Mouse (Mus musculus) adipocyte (in vitro differentiated cells): ENCODE measurements around the gene Fhl2.
"Not testable (repeated sequence)": the region's sequence is repeated elsewhere in the genome, so short reads cannot be mapped to it uniquely, and the experiment has no call there.

Source experiments
- DNase-seq: peaks from one replicate; pipeline ENCODE4 v3.0.0-alpha.2; 2016; ENCODE audit warnings: low spot score

Fhl2 gene

GRCm38 (mm10) chr1:43150225-43150624 lies 46.6 kb downstream of the Fhl2 start:
- DNase-seq: no peak

- DNase-seq: no peak
Observed at GRCm38 (mm10) chr1:43147474-43147873, 49.3 kb downstream of the Fhl2 start.

DNA sequence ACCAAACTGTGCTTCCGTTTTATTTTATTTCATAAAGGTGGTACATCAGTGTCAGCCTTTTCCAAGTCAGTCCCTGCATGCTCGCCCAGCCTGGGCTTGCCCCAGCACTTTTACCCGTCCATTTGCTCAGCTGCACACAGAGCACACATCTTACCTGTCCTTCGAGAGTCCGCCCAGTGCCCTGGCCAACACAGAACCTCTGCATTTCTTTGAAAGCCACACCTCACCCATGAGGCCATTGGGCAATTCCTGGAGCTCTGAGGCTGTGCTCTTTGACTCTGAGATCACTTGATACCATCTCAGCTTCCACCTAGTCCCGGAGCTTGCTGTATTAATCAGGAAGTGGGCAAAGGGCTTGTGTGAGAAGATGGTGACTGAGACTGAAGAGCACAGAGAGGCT lies 51.4 kb downstream of the Fhl2 start:
- no peak for DNase-seq

- no peak for DNase-seq
Observed at GRCm38 (mm10) chr1:43144338-43144906, 52.4 kb downstream of the Fhl2 start.

GRCm38 (mm10) chr1:43143791-43144190 lies 53.0 kb downstream of the Fhl2 start:
- no peak for DNase-seq

DNA sequence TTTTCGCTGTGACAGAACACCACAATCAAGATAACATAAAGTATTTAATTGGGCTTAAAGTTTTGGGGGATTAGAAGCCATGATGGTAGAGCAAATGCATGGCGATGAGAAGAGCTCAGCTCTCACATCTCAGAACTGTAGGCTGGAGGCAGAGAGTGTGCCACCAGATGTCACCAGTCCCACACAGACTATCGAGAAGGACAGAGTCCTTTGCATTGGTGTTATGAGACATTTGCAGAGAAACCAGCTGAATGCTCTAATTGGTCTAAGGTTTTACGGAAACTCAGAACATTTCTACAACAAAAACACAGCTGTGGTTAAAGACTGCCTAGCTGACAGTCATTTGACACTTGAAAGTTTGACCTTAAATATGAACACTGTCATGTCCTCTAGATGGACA lies 53.5 kb downstream of the Fhl2 start:
- peak; percentile 60 for DNase-seq

- no peak for DNase-seq
Observed at GRCm38 (mm10) chr1:43142849-43143248, 53.9 kb downstream of the Fhl2 start.

DNA sequence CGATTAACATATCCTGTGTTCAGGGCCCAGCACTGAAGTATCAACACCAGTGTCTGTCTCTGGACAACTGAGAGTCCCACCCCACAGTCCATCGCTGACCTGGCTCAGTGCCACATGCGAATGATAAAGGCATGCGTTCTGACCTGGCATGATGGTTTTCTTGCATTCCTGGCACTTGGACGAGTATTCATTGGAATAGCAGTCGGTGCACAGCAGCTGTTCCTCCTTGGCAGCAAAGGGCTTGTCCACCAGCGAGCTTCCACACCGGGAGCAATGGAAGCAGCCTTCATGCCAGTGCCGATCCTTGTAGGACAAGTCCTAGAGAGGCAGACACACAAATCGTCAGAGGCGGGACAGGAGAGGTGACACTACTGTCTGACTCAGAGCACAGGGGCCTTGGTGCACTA lies 55.2 kb downstream of the Fhl2 start:
- DNase-seq: no peak

- DNase-seq: peak; percentile 91
Observed at GRCm38 (mm10) chr1:43139587-43140266, 57.1 kb downstream of the Fhl2 start.

GRCm38 (mm10) chr1:43138268-43138812 lies 58.4 kb downstream of the Fhl2 start:
- no peak for DNase-seq

- no peak for DNase-seq
Observed at GRCm38 (mm10) chr1:43137334-43137733, 59.5 kb downstream of the Fhl2 start.

DNA sequence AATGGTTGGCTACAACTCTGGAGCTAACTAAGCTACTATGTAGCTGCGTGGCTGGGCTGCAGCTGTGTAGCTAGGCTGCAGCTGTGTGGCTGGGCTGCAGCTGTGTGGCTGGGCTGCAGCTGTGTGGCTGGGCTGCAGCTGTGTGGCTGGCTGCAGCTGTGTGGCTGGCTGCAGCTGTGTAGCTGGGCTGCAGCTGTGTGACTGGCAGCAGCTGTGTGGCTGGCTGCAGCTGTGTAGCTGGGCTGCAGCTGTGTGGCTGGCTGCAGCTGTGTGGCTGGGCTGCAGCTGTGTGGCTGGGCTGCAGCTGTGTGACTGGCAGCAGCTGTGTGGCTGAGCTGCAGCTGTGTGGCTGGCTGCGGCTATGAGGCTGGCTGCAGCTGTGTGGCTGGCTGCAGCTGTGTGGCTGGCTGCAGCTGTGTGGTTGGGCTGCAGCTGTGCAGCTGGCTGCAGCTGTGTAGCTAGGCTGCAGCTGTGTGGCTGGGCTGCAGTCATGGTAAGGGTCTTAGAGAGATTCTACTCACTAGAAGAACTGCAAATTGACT lies 60.2 kb downstream of the Fhl2 start:
- not testable (repeated sequence) for DNase-seq

GRCm38 (mm10) chr1:43131591-43131990 lies 65.2 kb downstream of the Fhl2 start:
- no peak for DNase-seq

DNA sequence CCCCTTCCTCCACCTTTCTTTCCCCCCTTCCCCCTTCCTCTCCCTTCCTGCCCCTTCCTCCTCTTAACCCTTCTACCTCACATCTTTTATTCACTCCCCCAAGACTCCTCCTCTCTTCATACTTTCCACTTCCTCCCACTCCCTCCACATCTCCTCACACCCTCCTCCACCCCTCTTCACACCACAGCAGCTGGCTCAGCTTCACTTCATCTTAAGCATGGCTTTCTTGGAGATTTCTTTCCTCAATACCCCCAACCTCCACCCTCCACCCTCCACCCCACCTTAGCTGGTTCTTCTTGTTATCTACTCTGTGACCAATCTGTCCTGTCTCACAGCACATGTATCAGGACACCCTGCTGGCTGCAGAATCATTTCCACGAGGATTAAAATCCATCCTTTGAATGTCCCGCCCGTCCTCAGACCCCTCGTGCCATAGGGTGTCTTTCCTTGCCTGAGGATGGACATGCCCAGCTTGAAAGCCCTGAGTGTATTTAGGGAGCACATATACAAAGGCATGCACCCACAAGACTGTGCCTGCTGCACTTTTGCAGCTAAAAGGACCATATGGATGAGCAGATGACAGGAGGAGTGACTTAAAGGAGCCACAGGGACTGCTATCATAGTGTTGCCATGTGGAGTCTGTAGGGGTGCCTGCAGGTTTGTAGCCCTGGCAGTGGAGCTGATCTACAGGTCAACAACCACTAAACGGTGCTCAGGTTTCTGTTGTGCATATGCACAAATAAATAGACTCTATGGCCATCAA lies 66.4 kb downstream of the Fhl2 start:
- DNase-seq: no peak

DNA sequence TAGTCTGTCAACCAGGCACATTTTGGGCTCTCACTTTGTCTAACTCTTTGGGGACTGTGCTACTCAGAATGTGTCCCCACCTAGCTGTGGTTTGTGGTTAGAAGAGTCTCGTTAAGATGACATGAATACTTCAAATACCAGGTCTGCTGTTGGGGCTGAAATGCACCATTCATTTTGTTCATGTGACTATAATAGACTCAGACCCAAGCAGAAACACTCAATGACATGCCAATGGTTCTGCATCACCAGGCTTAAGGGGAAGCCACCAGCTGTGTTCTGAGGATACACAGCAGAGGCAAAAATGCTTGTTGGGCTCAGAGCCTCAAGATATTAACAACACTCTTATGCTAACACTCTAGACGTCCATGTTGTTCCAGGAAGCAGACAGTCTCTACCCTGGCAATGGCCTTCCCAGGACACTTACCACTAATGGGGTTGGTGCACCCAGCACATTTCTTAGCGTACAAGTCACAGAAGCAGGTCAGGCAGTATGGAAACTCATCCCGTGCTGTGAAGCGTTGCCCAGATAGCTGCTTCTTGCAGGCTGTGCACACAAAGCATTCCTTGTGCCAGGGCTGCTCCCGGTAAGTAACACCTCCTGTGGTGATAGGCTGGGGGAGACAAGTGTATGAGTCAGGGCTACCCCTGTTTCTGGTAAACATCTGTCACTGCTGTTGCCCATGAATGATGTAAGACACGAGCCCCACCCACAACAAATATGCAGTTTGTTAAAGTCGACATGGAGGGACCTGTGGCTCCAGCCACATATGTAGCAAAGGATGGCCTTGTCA lies 68.8 kb downstream of the Fhl2 start:
- no peak for DNase-seq

- peak; percentile 9 for DNase-seq
Observed at GRCm38 (mm10) chr1:43127196-43127595, 69.6 kb downstream of the Fhl2 start.

DNA sequence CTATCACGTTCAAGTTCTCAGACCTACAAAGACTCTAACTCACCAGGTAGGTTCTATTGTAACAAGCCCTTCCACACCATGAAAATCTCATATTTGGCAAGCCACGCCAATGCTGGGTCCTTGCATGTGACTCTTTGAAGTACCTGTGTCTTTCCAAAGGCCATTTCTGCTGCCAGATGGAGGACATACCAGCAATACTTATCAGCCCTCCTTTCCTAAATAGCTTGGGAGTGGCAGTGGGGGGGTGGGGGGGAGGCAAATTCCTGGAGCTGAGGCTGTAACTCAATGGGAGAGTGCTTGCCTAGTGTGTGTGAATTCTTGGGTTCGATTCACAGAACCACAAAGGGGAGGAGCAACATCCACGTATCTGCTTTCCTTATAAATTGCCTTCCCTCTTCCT lies 72.1 kb downstream of the Fhl2 start:
- no peak for DNase-seq

DNA sequence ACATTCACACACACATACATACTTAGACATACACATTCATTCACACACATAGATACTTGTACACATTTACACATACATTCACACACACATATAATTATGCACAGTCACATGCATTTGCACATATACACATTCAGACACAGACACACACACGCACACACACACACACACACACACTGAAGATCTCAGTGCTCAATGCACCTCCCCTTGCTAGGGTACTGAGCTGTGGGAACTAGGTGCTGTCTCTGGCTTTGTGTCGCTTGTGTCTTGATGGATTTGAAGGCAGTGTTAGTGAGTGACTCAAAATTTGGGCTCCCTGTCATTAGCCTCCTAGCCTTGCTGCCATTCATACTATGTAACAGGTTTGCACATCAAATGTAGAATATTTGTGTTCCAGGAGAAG lies 74.2 kb downstream of the Fhl2 start:
- no peak for DNase-seq

DNA sequence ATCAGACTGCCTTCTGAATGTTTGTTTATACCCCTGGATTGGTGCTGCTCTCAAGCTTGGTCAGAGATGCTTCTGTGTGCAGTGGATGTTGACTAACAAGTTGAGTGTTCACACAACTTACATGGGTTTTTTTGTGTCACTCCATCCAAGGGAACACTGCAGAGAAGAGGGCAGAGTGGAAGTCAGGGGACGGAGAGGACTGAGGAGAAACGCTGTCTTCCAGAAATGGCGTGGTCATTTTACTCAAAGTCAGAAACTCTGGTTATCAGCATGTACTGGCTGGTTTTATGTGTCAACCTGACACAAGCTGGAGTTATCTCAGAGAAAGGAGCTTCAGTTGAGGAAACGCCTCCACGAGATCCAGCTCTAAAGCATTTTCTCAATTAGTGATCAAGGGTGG lies 75.8 kb downstream of the Fhl2 start:
- no peak for DNase-seq

- peak; percentile 42 for DNase-seq
Observed at GRCm38 (mm10) chr1:43117435-43117834, 79.3 kb downstream of the Fhl2 start.

GRCm38 (mm10) chr1:43112882-43113281 lies 83.9 kb downstream of the Fhl2 start:
- peak; percentile 83 for DNase-seq

DNA sequence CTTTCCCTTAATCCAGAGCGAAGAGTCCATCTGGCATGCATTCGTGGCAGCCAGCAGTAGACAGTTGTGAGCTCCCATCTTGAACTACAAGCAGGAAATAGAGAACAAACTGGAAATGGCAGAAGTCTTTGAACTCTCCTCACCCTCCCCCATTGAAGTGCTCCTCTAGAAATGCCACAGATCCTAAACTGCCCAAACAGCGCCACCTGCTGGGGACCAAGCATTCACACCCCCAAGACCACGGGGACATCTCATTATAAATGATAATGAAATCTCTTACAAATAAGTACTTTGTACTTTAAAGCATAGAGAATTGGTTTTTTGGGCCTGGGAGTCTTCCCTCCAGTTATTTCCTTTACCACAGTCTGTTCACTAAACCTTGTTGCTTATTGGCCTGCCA lies 86.2 kb downstream of the Fhl2 start:
- DNase-seq: peak; percentile 71
